Mouse (Mus musculus): Measurements from ENCODE around the gene Frmd4a.
A peak's percentile ranks its signal among the peaks of the same experiment; 100 is the strongest.
"Not testable (repeated sequence)": the region's sequence is repeated elsewhere in the genome, so short reads cannot be mapped to it uniquely, and the experiment has no call there.

Frmd4a gene

DNA sequence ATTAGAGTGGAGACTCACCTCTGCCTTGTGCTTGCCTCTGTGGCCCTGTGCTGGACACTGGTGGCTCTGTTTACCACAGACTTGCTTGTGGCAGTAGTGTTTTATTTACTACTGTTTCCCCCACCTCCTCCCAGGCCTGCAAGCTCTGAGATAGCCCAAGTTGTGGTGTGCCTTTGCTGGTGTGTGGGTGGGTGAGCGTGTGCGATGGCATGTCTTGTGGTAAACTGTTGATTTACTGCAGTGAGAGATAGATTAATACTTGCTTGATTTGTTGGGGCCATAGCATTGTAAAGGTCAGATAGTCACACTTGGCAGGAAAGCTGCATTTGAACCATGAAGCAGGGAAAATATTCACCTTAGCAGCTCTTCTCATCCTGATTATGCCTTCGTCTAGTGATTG, 172.8 kb downstream of the Frmd4a start:
- no peak for ATAC-seq (ENCODE audit: insufficient number of reproducible peaks, low FRiP score, low TSS enrichment)

DNA sequence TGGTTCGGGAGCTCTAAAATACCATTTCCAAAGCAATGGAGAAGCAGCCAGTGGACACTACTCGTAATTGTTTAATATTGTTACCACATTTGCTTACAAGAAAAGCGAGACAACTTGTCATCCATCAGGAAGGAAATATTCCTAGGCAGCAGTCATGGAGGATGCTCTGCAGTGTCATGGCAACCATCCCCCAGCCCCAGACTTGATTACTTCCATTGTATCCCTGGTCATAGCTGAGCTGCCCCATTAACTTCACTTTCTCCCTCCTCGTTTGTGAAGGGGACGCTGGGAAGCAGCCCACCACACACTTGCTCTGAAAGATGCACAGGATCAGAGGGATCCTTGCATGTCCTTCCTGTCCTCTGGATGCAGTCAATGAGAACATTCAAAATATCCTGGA, 173.5 kb downstream of the Frmd4a start:
- ATAC-seq (ENCODE audit: insufficient number of reproducible peaks, low FRiP score, low TSS enrichment): no peak

GRCm38 (mm10) chr2:4193206-4193605, 175.7 kb downstream of the Frmd4a start:
- ATAC-seq (ENCODE audit: insufficient number of reproducible peaks, low FRiP score, low TSS enrichment): no peak

DNA sequence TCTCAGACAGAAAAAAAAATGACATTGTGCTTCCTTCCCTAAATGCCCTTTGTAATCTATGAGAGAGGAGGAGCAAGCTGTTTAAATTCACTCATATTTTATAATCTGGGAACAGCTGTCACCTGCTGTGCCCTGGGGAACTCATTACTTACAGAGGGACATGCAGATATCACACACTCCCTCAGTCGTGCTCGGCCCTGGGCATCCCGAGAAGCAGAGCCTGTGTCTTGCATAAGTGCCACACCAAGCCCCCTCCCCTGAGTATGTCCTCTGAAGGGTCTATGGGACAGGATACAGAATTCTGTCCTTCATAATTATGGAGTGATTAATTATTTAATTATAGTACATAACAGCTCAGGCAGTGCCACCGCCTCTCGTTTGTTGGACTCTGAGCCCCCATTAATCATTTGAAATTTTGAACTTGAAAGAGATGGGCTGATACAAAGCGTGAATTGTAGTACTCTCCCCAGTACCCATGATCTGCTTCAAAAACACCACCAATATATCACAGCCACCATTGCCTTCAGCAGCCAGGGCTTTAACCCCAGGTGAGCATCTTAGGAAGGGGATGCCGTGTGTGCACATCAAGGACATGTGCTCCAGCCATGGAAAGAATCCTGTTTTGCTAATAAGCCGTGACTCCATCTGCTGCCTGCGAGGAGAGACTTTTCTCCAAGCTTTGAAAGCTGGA, 177.0 kb downstream of the Frmd4a start:
- ATAC-seq (ENCODE audit: insufficient number of reproducible peaks, low FRiP score, low TSS enrichment): no peak

DNA sequence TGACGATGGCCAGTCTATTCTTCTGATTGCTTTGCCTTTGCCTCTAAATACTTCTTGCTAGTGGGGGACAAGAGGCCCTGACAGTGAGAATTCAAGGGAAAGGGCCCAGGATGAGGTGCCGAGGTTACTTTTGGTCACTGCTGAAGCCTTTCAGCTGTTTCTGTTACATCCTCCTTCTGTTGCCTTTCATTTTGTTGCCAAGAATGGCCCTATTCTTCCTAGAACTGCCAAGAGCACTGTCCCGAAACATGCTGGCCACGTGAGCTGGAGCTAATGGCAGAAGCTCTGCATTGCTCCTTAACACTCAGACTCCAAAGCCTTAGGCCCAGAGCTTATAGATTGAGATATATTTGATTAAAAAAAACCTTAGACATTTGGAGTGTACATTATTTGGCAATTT, 178.5 kb downstream of the Frmd4a start:
- peak; percentile 76 for ATAC-seq (ENCODE audit: insufficient number of reproducible peaks, low FRiP score, low TSS enrichment)

- no peak for ATAC-seq (ENCODE audit: insufficient number of reproducible peaks, low FRiP score, low TSS enrichment)
These were observed 191.7 kb downstream of the Frmd4a start for GRCm38 (mm10) chr2:4209234-4209633.

DNA sequence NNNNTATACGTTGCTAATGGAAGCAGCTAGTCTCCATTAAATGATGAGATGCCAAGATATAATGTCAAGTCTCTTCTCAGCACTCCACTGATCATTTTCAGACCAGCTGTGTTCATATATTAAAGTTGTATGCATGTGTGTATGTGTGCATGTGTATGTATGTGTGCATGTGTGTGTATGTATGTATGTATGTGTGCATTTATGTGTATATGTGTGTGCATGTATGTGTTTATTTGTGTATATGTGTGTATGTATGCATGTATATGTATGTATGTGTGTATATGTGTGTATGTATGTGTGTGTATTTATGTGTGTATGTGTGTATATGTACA, 204.9 kb downstream of the Frmd4a start:
- ATAC-seq (ENCODE audit: insufficient number of reproducible peaks, low FRiP score, low TSS enrichment): no peak

GRCm38 (mm10) chr2:4223316-4223715, 205.8 kb downstream of the Frmd4a start:
- ATAC-seq (ENCODE audit: insufficient number of reproducible peaks, low FRiP score, low TSS enrichment): no peak

DNA sequence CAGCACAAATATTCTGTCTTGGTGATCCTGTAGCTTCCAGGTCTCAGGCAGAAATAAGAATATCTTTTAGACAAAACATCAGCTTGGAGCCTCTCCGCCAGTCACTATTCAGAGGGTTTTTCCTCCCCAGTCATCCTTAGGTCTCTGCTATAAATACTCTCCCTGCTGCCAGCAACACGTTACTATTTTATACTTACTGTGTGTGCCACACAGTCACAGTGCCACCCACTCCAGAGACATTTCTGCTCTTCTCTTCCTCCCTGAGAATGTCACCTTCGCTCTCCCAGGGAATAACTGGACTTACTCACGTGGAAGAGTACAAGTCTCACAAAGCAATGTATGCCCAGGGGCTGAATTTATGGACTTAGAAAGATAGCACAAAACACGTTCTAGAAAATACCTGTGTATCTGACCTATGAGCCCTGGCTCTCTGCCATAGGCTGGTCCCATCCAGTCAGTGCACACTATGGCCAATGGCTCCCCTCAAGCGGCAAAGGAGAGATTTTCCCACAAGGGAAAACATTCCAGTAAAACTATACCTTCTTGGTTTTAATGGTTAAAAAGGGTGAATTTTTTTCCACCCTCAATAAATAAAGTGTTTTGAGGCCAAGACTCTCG, 209.5 kb downstream of the Frmd4a start:
- no peak for ATAC-seq (ENCODE audit: insufficient number of reproducible peaks, low FRiP score, low TSS enrichment)

DNA sequence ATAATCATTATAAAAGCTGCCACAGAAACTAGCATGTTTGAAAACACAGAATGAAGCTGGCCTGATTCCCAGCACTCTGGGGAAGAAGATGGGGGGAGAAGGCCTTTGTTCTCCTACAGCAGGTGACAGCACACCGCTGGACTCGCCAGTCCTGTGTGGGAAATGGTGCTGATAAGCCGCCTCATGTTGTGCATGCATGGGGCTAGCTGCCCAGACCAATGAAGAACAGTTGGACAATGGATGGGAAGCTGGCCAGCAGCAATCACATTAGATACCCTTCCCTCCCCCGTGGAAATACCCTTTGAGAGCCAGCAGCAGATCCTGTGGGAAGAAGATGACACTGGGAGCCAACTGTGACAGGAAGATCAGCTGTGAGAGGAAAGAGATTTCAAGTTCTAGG, 210.0 kb downstream of the Frmd4a start:
- no peak for ATAC-seq (ENCODE audit: insufficient number of reproducible peaks, low FRiP score, low TSS enrichment)

GRCm38 (mm10) chr2:4228510-4228909, 211.0 kb downstream of the Frmd4a start:
- ATAC-seq (ENCODE audit: insufficient number of reproducible peaks, low FRiP score, low TSS enrichment): no peak

DNA sequence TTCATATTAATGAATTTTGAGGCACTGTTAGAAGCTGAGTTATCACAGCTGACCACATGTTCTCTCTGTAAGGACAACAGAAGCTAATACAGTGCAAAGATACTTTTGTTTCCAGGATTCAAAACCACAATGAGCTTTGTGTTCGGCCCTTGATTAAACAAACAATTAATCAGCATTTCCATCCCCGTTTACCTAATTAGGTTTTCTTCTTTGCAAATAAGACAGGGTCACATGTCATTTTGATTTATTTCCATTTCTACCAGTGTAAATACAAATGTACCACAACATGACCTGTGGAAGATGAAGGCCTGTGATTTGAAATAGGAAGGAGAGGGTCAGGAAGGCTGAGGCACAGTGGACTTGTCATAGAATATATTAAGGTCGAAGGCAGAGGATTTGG, 214.8 kb downstream of the Frmd4a start:
- no peak for ATAC-seq (ENCODE audit: insufficient number of reproducible peaks, low FRiP score, low TSS enrichment)

DNA sequence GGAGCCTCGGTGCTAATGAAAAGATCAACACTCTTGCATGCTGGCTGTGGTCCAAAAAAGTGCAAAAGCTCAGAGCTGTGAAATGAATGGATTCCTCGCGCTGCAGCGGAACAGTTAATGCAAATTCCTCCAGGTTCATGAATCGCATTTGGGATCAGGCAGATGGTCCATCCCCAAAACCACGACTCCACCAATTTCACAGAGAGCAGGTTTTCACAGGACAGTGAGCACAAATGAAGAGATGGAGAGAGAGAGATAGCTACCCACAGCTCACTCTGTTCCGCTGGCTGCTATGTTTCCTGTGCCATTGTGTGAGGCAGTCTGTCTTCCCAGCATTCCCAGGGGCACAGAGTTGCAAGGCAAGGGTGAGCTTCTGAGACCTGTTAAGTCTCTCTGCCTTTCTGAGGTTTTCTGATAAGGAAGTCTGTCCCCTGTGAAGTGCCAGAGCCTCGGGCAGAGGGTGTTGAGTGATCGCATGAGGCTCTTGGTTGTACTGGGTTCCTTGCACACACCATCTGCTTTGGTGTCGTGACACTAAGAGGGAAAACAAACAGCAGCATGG, 215.3 kb downstream of the Frmd4a start:
- no peak for ATAC-seq (ENCODE audit: insufficient number of reproducible peaks, low FRiP score, low TSS enrichment)

- ATAC-seq (ENCODE audit: insufficient number of reproducible peaks, low FRiP score, low TSS enrichment): no peak
These were observed 220.2 kb downstream of the Frmd4a start for GRCm38 (mm10) chr2:4237686-4238085.

- no peak for ATAC-seq (ENCODE audit: insufficient number of reproducible peaks, low FRiP score, low TSS enrichment)
These were observed 232.2 kb downstream of the Frmd4a start for GRCm38 (mm10) chr2:4249723-4250122.

DNA sequence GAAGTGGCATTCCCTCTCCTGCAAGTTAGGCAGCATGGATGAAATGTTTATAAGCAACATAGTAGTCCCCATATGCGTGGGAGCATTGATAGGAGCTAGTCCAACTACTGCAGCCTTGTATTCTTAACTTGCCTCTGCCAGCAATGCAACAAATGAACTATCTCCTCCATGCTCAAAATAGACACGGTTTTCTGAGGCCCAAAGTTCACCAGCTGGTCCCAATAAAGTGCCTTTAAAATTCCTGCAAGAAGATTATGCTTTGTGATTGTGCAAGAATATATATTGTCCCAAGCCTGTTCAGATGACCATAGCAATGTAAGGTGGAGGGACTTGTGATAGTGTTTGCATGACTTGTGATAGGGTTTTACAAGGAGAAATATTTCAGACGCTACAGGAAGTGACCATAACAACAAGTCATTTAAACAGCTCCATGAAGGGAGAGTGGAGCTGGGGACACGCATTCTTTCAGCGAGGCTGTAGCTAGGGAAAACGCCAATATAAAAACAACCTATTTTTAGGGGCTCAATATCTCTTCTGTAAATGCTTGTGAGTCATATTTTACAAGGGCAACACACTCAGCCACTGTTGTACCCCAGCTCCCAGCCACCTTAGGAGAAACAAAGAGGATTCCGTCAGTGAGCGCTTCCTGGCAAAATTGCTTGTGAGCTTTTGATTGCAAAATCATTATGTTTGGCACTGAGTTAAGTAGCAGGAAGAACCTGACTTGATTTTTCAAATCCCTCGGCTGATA, 235.2 kb downstream of the Frmd4a start:
- no peak for ATAC-seq (ENCODE audit: insufficient number of reproducible peaks, low FRiP score, low TSS enrichment)

DNA sequence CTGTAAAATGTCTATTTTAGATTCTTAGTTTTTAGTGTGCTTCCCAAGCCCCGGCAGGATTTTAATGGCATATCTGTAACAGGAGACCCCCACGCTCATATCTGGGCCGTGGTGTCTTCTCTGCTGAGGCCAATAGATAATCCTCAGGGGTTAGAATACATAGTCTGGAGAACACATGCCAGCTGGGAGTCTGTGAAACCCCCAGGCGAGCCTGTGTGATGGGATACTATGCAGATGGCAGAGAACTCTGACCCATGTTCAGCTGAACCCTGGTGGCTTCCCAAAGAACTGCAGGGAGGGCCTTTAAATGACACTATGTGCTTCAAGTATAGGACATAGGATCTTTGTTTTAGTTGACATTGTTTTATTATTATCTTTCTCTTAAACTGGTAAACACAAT, 235.8 kb downstream of the Frmd4a start:
- no peak for ATAC-seq (ENCODE audit: insufficient number of reproducible peaks, low FRiP score, low TSS enrichment)

DNA sequence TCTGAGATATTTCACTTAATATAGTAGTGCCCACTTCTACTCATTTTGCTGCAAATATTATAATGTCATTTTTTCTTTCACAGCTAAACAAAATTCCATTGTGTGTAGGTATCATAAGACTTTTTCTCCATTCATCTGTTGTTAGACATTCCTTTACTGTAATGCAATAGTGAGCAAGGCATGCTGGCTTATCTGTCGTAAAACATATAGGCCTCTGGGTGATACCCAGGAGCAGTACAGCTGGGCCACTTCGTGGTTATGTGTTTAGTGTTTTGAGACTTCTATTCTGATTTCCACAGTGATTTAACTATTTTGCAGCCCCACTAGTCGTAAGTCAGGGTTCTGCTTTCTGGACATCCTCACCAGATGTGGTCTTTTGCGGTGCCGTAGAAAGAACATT, 236.6 kb downstream of the Frmd4a start:
- ATAC-seq (ENCODE audit: insufficient number of reproducible peaks, low FRiP score, low TSS enrichment): no peak

GRCm38 (mm10) chr2:4256242-4256641, 238.7 kb downstream of the Frmd4a start:
- no peak for ATAC-seq (ENCODE audit: insufficient number of reproducible peaks, low FRiP score, low TSS enrichment)

DNA sequence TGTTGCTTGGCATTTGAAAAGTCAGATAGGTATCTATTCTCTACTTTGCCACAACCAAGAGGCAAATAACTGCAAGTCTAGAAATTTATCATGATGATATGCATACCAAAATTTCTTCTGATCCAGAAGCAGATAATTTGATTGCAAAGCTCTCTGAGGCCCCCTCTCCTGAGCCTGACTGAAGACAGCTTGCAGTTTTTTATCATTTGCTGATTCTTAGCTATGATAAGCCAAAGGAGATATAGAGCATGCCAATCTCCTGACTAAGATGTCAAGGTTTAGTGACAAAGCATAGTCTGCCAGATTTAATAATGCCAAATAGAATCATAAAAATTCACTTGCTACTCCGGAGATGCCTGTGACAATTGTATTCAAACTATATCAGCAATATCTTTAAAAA, 240.1 kb downstream of the Frmd4a start:
- no peak for ATAC-seq (ENCODE audit: insufficient number of reproducible peaks, low FRiP score, low TSS enrichment)

DNA sequence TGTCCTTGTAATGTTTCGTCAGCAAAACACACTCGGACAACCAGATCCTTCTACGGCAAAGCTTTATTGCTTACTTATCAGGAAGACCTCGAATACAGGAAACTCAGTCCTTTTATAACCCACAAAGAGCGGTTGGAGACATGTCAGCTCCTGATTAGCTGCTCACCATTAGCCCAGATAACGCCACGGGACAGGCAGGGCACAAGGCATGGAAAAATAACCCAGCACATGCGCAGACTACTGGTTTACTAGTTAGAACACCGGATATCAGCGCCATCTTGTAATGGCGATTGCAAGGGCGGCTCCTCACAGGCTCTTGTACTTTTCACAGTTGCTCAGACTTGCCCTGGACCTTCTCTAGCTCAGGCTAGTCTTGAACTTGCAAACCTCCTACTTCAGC, 241.3 kb downstream of the Frmd4a start:
- ATAC-seq (ENCODE audit: insufficient number of reproducible peaks, low FRiP score, low TSS enrichment): not testable (repeated sequence)
